Mouse (Mus musculus): Measurements from ENCODE around the gene Vmn2r20. TPM values are rescaled to one million over a fixed set of nuclear protein-coding genes. Genes with fewer than 3 reads are reported as not detected.
"Not testable (repeated sequence)": the region's sequence is repeated elsewhere in the genome, so short reads cannot be mapped to it uniquely, and the experiment has no call there.

Vmn2r20 gene
- polyA plus RNA-seq (2016; fragmentation: Nextera tagmentation; extraction: Ambion mirVana), result not detected in 2 replicates

DNA sequence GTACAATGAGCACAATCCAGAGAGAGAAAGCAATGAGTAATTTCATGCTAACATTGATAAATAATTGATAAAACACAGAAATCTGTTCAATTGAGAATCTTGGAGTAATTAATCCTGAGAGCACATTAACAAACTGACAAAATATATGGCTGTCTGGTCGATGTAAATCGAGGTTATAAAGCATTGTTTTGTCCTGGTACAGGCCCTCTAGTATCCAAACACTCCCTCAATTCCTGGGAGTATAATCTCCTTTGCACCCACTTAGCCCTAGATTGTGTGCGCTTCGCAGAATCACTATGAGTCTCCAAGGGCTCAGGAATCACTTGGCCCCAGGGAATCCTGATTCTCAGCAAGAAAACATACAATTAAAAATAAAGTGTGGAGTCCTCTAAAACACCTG lies at the start of gene Vmn2r20:
TSS of gene Vmn2r20 (minus strand) at position 101 of the 400 bp plus-strand sequence.
- H3K4me3 ChIP-seq; ATAC-seq (ENCODE audit: low FRiP score); H3K27me3 ChIP-seq; H3K9ac ChIP-seq; H3K9me3 ChIP-seq (replicated peaks); H3K27ac ChIP-seq; H3K4me2 ChIP-seq (replicated peaks); H3K4me1 ChIP-seq; H3K36me3 ChIP-seq: not testable (repeated sequence)
- WGBS, result no CpG with 5 or more reads among the region's 4 CpGs

DNA sequence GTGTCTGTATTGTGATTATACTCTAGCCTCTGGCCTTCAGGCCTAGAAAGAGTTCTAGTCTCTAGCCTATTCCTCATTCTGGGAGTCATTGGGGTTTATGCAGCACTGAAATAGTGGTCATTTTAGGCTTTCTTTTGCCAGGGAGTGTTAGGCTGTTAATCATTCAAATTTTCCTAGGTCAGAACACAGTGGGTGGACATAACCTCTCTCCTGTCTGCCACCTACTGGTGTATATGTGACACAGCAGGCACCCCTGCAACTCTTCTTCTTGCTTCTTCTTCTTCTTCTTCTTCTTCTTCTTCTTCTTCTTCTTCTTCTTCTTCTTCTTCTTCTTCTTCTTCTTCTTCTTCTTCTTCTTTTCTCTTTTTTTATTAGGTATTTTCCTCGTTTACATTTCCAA lies 6.5 kb upstream of the Vmn2r20 start:
- ATAC-seq (ENCODE audit: low FRiP score); H3K9me3 ChIP-seq (replicated peaks); H3K4me1 ChIP-seq; H3K36me3 ChIP-seq; H3K27ac ChIP-seq; H3K4me3 ChIP-seq; H3K27me3 ChIP-seq; H3K9ac ChIP-seq; H3K4me2 ChIP-seq (replicated peaks): not testable (repeated sequence)
- WGBS, result no CpG with 5 or more reads among the region's 1 CpGs

- H3K9ac ChIP-seq, result not testable (repeated sequence)
Observed at GRCm38 (mm10) chr6:123406918-123407665, 10.8 kb downstream of the Vmn2r20 start.

DNA sequence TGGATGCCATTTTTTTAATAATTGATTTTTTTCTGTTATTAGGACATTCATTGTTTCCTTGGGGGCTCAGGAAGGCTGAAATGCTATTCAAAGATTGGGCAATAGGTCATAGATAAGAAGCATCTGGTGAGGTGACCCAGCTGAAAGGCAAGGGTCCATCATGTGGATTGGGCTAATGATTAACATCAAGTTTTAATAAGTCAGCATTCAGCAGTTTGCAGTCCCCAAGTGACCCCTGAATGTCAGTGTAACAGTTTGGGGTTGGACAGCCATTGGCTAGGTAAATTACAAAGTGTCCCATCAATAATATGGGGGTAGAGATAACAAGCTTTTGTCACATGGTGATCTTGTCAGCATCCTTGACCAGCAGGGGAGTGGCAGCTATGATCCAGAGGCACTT lies 29.1 kb downstream of the Vmn2r20 start:
- H3K9ac ChIP-seq; H3K4me3 ChIP-seq; H3K4me1 ChIP-seq; H3K4me2 ChIP-seq (replicated peaks); H3K27me3 ChIP-seq; H3K9me3 ChIP-seq (replicated peaks); ATAC-seq (ENCODE audit: low FRiP score); H3K36me3 ChIP-seq; H3K27ac ChIP-seq: not testable (repeated sequence)

More at GRCm38 (mm10) chr6:123406918-123407665, 10.8 kb downstream of the Vmn2r20 start:
- not testable (repeated sequence) for H3K9me3 ChIP-seq (replicated peaks); H3K27me3 ChIP-seq; ATAC-seq (ENCODE audit: low FRiP score); H3K4me2 ChIP-seq (replicated peaks); H3K27ac ChIP-seq; H3K36me3 ChIP-seq; H3K4me1 ChIP-seq; H3K4me3 ChIP-seq
- WGBS, result no CpG with 5 or more reads among the region's 8 CpGs

DNA sequence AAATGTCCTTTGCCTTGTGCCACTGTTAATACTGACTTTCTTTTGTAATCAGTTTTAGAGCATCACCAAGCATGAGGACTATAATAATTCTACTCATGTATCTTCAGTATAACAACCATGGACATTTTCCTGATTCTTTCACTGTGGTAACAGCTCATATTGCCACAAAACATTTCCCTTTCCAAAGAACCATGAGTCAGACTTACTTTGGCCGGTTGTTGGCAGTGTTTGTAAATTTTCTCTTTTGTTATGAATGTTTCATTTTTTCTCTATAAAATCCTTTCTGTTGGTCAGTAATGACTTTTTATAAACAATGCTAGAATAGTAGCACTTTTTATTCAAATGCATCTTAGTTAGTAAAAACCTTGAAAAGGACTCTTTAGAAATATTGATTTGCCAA lies 71.8 kb downstream of the Vmn2r20 start:
- H3K36me3 ChIP-seq, result no peaks in the 10 kb centered on the region
- WGBS, result 89% methylated on average over 1 of the region's 1 CpGs
- no peaks in the 10 kb centered on the region for H3K9me3 ChIP-seq (replicated peaks)
- no peak overlapping the region for H3K9ac ChIP-seq
- no peak for ATAC-seq (ENCODE audit: low FRiP score)
- H3K4me2 ChIP-seq (replicated peaks), result no peak overlapping the region
- H3K4me1 ChIP-seq, result no peaks in the 10 kb centered on the region
- no peak overlapping the region for H3K4me3 ChIP-seq
- H3K27ac ChIP-seq, result no peak overlapping the region
- no peaks in the 10 kb centered on the region for H3K27me3 ChIP-seq

GRCm38 (mm10) chr6:123340093-123340492 lies 77.8 kb downstream of the Vmn2r20 start:
- Histone ChIP-seq H3K4me3 (no peak overlapping the region), H3K27ac (no peak overlapping the region), H3K4me2 (replicated peaks) (no peak overlapping the region), H3K9me3 (replicated peaks) (no peaks in the 10 kb centered on the region), H3K4me1 (no peaks in the 10 kb centered on the region), H3K36me3 (no peaks in the 10 kb centered on the region), H3K27me3 (no peaks in the 10 kb centered on the region), H3K9ac (no peak overlapping the region)
- 0 out of 2 replicates have a peak, but pooled peaks have one; percentile 35 for ATAC-seq (ENCODE audit: low FRiP score)

- no peak for ATAC-seq (ENCODE audit: low FRiP score)
- Histone ChIP-seq H3K4me3 (no peak overlapping the region), H3K4me1 (no peaks in the 10 kb centered on the region), H3K9me3 (replicated peaks) (no peaks in the 10 kb centered on the region), H3K4me2 (replicated peaks) (no peak overlapping the region), H3K27me3 (no peaks in the 10 kb centered on the region), H3K36me3 (no peaks in the 10 kb centered on the region), H3K27ac (no peak overlapping the region), H3K9ac (no peak overlapping the region)
- 37% methylated on average over 2 of the region's 2 CpGs for WGBS
Observed at GRCm38 (mm10) chr6:123332503-123332902, 85.4 kb downstream of the Vmn2r20 start.

Other genes starting within 250 kb of the Vmn2r20 start
- not detected in 2 replicates for gene Clec4b2, start 245.2 kb downstream of the Vmn2r20 start, polyA plus RNA-seq (2016; fragmentation: Nextera tagmentation; extraction: Ambion mirVana)
- 0.85 and 1.2 TPM in 2 replicates for gene Clec4n, start 188.3 kb downstream of the Vmn2r20 start, polyA plus RNA-seq (2016; fragmentation: Nextera tagmentation; extraction: Ambion mirVana)
- gene Clec4d, start 156.0 kb downstream of the Vmn2r20 start, polyA plus RNA-seq (2016; fragmentation: Nextera tagmentation; extraction: Ambion mirVana), result 0.26 TPM in 1 of 2 replicates, not detected in the other
- not detected in 2 replicates for gene Clec4e, start 128.2 kb downstream of the Vmn2r20 start, polyA plus RNA-seq (2016; fragmentation: Nextera tagmentation; extraction: Ambion mirVana)
- gene Vmn2r19, start 109.8 kb downstream of the Vmn2r20 start, polyA plus RNA-seq (2016; fragmentation: Nextera tagmentation; extraction: Ambion mirVana), result not detected in 2 replicates
- gene Vmn2r21, start 115.3 kb upstream of the Vmn2r20 start, polyA plus RNA-seq (2016; fragmentation: Nextera tagmentation; extraction: Ambion mirVana), result not detected in 2 replicates
- gene Vmn2r22, start 232.6 kb upstream of the Vmn2r20 start, polyA plus RNA-seq (2016; fragmentation: Nextera tagmentation; extraction: Ambion mirVana), result not detected in 2 replicates